Mouse (Mus musculus) forebrain, embryonic 11.5 days (tissue): Measurements from ENCODE around the gene Mras. TPM values are rescaled to one million over a fixed set of nuclear protein-coding genes. Genes with fewer than 3 reads are reported as not detected.

Experiments used
- ATAC-seq: fragments of 200-750 bp; cut with Nextera tagmentation; replicated peaks from 2 replicates; pipeline ENCODE4 v1.8.0; 2017; ENCODE audit warnings: moderate TSS enrichment; ENCODE audit not compliant: low FRiP score
- DNase-seq: peaks from one replicate; pipeline ENCODE4 v3.0.0-alpha.2; 2017; ENCODE audit warnings: low spot score
- H3K27ac ChIP-seq: fragments of 300-500 bp; sonication (generic); 2 replicates; pipeline ENCODE4 v1.5.1; 2014; ENCODE audit warnings: low read depth, low read length
- H3K27me3 ChIP-seq: fragments of 300-500 bp; sonication (generic); 2 replicates; pipeline ENCODE4 v1.6.1; 2014; ENCODE audit warnings: mild to moderate bottlenecking, low read length, mixed read lengths; ENCODE audit not compliant: control insufficient read depth, insufficient read depth
- H3K36me3 ChIP-seq: fragments of 300-500 bp; sonication (generic); 2 replicates; pipeline ENCODE4 v1.6.1; 2014; ENCODE audit warnings: mild to moderate bottlenecking, low read length, moderate library complexity, mixed read lengths; ENCODE audit not compliant: control insufficient read depth, insufficient read depth
- H3K4me1 ChIP-seq: fragments of 300-500 bp; sonication (generic); replicated peaks from 2 replicates; pipeline ENCODE4 v1.6.1; 2014; ENCODE audit warnings: low read length, mixed read lengths; ENCODE audit not compliant: control insufficient read depth, insufficient read depth
- H3K4me2 ChIP-seq: fragments of 300-500 bp; sonication (generic); 2 replicates; pipeline ENCODE4 v1.6.1; 2014; ENCODE audit warnings: low read depth, mild to moderate bottlenecking, low read length, moderate library complexity, mixed read lengths; ENCODE audit not compliant: severe bottlenecking
- H3K4me3 ChIP-seq: fragments of 300-500 bp; sonication (generic); 2 replicates; pipeline ENCODE4 v1.5.1; 2014; ENCODE audit warnings: low read depth, low read length
- H3K9ac ChIP-seq: fragments of 300-500 bp; sonication (generic); 2 replicates; pipeline ENCODE4 v1.6.1; 2014; ENCODE audit warnings: low read length
- H3K9me3 ChIP-seq: fragments of 300-500 bp; sonication (generic); 2 replicates; pipeline ENCODE4 v1.6.1; 2016; ENCODE audit warnings: low read length, mixed read lengths; ENCODE audit not compliant: control insufficient read depth
- WGBS: fragments of 180-500 bp; shearing (Covaris S2); extraction: QIAGEN DNeasy Blood & Tissue Kit; methylation state at CpG from one replicate; pipeline ENCODE4 v1.1.7; 2014; 5-methylcytosine and 5-hydroxymethylcytosine counted together
- polyA plus RNA-seq: library from polyadenylated mRNA; unstranded; fragments of >200 nt; fragmentation: Nextera tagmentation; extraction: Ambion mirVana; gene quantifications from 2 replicates; pipeline ENCODE4 v1.2.1, GENCODE M21; 2014

The Mras gene
- polyA plus RNA-seq, 1 experiment from 2014 or later, result 16.8 TPM

DNA sequence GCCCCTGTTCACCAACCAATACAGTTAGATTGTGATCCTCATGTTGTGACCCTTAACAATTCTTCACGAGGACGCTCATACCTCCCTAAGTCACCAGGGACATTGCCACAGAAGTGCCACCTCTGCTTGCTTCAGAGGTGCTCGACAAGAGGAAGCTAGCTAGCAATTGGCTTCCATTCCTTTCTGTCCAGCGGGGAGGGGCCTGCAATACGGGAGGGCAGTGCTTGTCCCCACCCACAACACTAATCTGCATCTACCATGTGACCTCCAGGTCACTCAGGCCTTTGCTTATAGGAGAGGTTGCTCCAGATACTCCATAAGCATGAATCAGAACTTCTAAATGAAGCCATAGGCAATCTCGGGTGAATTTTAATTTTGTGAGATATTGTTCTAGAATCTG is 83.8 kb downstream of the Mras start:
- Histone ChIP-seq H3K9me3 (no peaks in the 10 kb centered on the region), H3K4me3 (no peak overlapping the region), H3K27ac (no peak overlapping the region), H3K9ac (no peak overlapping the region), H3K36me3 (no peaks in the 10 kb centered on the region), H3K4me1 (0 out of 2 replicates have a peak, but pooled peaks cover 4% of the 10 kb centered on the region), H3K27me3 (peaks cover 21% of the 10 kb centered on the region), H3K4me2 (no peak overlapping the region)
- DNase-seq (peak; percentile 31), ATAC-seq (no peak)
- WGBS, result 68% methylated on average over 6 of the region's 6 CpGs

DNA sequence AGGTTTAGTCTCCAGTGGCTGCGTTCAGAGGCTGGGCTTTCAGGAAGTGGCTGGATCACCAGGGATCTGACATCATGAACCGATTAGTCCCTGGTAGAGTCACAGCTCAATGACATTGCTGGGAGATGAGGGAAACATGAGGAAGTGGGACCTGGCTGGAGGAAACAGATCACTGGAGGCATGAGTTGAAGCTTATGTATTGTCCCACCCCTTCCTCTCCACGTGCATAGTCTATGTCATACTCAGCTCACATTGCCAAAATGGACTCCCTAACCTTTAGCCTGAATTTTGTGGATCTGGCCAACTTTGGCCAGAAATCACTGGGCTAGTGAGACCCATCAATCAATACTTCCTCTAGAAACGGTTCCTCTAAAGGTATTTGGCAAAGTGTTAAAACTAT is 84.2 kb downstream of the Mras start:
- Histone ChIP-seq H3K4me2 (no peak overlapping the region), H3K9me3 (no peaks in the 10 kb centered on the region), H3K9ac (no peak overlapping the region), H3K27me3 (peaks cover 16% of the 10 kb centered on the region), H3K4me3 (no peak overlapping the region), H3K27ac (no peak overlapping the region), H3K36me3 (no peaks in the 10 kb centered on the region), H3K4me1 (0 out of 2 replicates have a peak, but pooled peaks cover 2% of the 10 kb centered on the region)
- ATAC-seq (no peak), DNase-seq (no peak)
- WGBS, result 85% methylated on average over 4 of the region's 4 CpGs

DNA sequence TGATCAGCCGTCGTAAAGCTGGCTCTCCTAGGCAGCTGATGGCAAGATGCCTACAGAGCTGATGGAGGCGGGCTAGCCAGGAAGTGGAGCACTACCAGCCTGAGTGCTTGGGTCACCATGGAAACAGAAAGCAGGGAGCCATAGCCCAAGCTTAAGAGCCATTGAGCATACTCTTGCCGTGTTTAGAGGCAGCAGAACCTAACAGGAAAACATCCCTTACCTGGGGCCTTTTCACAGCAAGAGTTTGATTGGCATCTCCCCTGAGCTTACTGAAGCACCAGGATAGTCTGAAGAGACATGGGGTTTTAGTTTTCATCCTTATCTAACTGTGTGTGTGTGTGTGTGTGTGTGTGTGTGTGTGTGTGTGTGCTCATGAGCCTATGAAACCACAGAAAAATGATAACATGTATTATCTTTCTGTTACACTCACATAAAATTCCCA is 91.8 kb downstream of the Mras start:
- H3K9me3 ChIP-seq, result no peaks in the 10 kb centered on the region
- no peak overlapping the region for H3K4me2 ChIP-seq
- H3K4me1 ChIP-seq, result no peaks in the 10 kb centered on the region
- no peaks in the 10 kb centered on the region for H3K27me3 ChIP-seq
- ATAC-seq (no peak), DNase-seq (no peak)
- no peak overlapping the region for H3K4me3 ChIP-seq
- no peak overlapping the region for H3K9ac ChIP-seq
- no peak overlapping the region for H3K27ac ChIP-seq
- WGBS, result 64% methylated on average over 4 of the region's 4 CpGs
- no peaks in the 10 kb centered on the region for H3K36me3 ChIP-seq

- Histone ChIP-seq H3K4me3 (no peak overlapping the region), H3K27ac (no peak overlapping the region), H3K9me3 (no peaks in the 10 kb centered on the region), H3K4me1 (no peaks in the 10 kb centered on the region), H3K27me3 (no peaks in the 10 kb centered on the region), H3K9ac (no peak overlapping the region), H3K36me3 (no peaks in the 10 kb centered on the region), H3K4me2 (no peak overlapping the region)
- DNase-seq, result no peak
- WGBS, result 76% methylated on average over 3 of the region's 3 CpGs
- ATAC-seq, result no peak
Observed at GRCm38 (mm10) chr9:99341600-99341999, 95.6 kb downstream of the Mras start.

DNA sequence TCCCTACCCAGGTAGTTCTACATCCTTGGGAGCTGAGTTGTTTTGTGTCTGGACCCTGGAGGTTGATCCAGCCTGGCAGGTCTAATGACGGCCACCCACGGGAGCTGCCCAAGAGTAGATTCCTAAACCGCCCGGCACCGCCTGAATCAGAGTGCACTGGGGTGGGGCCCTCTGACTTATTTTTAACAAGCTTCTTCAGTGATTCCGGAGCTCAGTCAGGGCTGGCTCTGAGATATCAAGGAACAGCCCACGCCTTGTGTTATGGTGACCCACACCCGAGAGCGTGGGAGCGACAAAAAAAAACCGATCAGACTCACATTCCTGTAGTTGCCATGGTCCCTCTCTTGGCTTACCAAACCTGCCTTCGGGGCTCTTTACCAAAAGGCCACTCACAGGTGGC is 97.1 kb downstream of the Mras start:
- DNase-seq, result no peak
- WGBS, result 82% methylated on average over 12 of the region's 12 CpGs

GRCm38 (mm10) chr9:99339182-99339581 is 98.0 kb downstream of the Mras start:
- H3K4me3 ChIP-seq, result no peak overlapping the region
- DNase-seq, result no peak
- 79% methylated on average over 1 of the region's 1 CpGs for WGBS

More for the DNA sequence above, 97.1 kb downstream of the Mras start:
- H3K36me3 ChIP-seq, result no peaks in the 10 kb centered on the region
- no peak overlapping the region for H3K9ac ChIP-seq
- no peak overlapping the region for H3K4me3 ChIP-seq
- no peaks in the 10 kb centered on the region for H3K27me3 ChIP-seq
- ATAC-seq, result no peak
- H3K9me3 ChIP-seq, result no peaks in the 10 kb centered on the region
- H3K27ac ChIP-seq, result no peak overlapping the region
- no peaks in the 10 kb centered on the region for H3K4me1 ChIP-seq
- H3K4me2 ChIP-seq, result no peak overlapping the region

DNA sequence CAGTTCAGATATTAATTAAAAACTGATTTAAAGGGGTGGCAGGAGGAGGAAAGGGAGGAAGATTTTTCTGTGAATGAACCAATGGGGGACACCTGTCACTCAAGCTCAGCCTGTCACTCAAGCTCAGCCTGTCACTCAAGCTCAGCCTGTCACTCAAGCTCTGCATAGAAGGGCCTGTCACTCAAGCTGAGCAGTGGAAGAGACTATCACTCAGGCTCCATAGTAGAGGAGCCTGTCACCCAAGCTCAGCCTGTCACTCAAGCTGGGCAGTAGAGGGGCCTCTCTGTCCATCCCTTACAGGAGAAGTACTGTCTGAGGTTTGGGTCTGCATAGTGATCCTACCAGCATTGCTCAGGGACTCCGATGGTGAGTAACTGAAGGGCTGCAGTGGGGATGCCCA is 98.9 kb downstream of the Mras start:
- H3K9ac ChIP-seq, result no peak overlapping the region
- no peak for ATAC-seq
- no peaks in the 10 kb centered on the region for H3K27me3 ChIP-seq
- no peak for DNase-seq
- H3K4me3 ChIP-seq, result no peak overlapping the region
- H3K4me1 ChIP-seq, result no peaks in the 10 kb centered on the region
- no peak overlapping the region for H3K4me2 ChIP-seq
- H3K36me3 ChIP-seq, result no peaks in the 10 kb centered on the region
- 100% methylated on average over 1 of the region's 1 CpGs for WGBS
- no peak overlapping the region for H3K27ac ChIP-seq
- no peaks in the 10 kb centered on the region for H3K9me3 ChIP-seq

More at GRCm38 (mm10) chr9:99339182-99339581, 98.0 kb downstream of the Mras start:
- Histone ChIP-seq H3K9me3 (no peaks in the 10 kb centered on the region), H3K4me1 (no peaks in the 10 kb centered on the region), H3K27ac (no peak overlapping the region), H3K9ac (no peak overlapping the region), H3K27me3 (no peaks in the 10 kb centered on the region), H3K36me3 (no peaks in the 10 kb centered on the region), H3K4me2 (no peak overlapping the region)
- no peak for ATAC-seq

GRCm38 (mm10) chr9:99336538-99336937 is 100.6 kb downstream of the Mras start:
- H3K9me3 ChIP-seq, result no peaks in the 10 kb centered on the region
- no peak overlapping the region for H3K4me3 ChIP-seq
- H3K27ac ChIP-seq, result no peak overlapping the region
- H3K36me3 ChIP-seq, result no peaks in the 10 kb centered on the region
- H3K27me3 ChIP-seq, result no peaks in the 10 kb centered on the region
- H3K4me2 ChIP-seq, result no peak overlapping the region
- no peak overlapping the region for H3K9ac ChIP-seq
- ATAC-seq, result no peak
- no peak for DNase-seq
- 86% methylated on average over 4 of the region's 4 CpGs for WGBS
- no peaks in the 10 kb centered on the region for H3K4me1 ChIP-seq
